Mouse (Mus musculus) heart, postnatal 0 days (tissue): ENCODE results near the gene Bmx.

Experiments
- CTCF ChIP-seq: IDR thresholded peaks from 2 replicates; pipeline ENCODE4 v1.5.1; 2016; ENCODE audit warnings: antibody characterized with exemption, control low read depth, low read depth
- EP300 ChIP-seq: IDR thresholded peaks from 2 replicates; pipeline ENCODE4 v1.6.1; 2016; ENCODE audit warnings: antibody characterized with exemption, low read depth

DNA sequence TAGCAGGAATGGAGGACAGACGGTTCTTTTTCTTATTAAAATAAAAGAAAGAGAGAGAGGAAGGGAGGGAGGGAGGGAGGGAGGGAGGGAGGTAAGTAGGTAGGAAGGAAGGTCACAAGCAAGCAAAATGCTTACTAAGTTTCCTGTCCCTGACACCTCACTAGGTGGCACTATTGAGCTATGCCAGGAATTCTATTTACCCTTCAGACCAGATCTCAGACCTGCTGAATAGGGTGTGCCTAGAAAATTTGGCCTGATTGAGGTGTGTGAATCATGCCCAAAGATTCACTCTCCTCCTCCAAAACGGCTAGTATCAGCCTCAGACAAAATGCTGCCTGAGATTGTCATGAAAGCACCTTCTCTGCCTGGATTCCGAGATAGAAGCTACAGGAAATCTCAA lies 74.1 kb downstream of the Bmx start:
- TF ChIP-seq CTCF (peak; percentile 69), EP300 (no peak)
